Mouse (Mus musculus) embryonic facial prominence, embryonic 13.5 days (tissue): ENCODE results near the gene Gpr82. TPM values are rescaled to one million over a fixed set of nuclear protein-coding genes. Genes with fewer than 3 reads are reported as not detected.

Source experiments
- ATAC-seq: fragments of 200-750 bp; cut with Nextera tagmentation; 2 replicates; pipeline ENCODE4 v1.8.0; 2017; ENCODE audit warnings: low read depth; ENCODE audit not compliant: insufficient number of reproducible peaks, insufficient read depth, low FRiP score, low TSS enrichment
- H3K27ac ChIP-seq: fragments of 300-500 bp; sonication (generic); 2 replicates; pipeline ENCODE4 v1.5.1; 2015; ENCODE audit warnings: moderate library complexity, mild to moderate bottlenecking, inconsistent platforms
- H3K27me3 ChIP-seq: fragments of 300-500 bp; sonication (generic); 2 replicates; pipeline ENCODE4 v1.6.1; 2015; ENCODE audit warnings: mild to moderate bottlenecking, inconsistent platforms
- H3K36me3 ChIP-seq: fragments of 300-500 bp; sonication (generic); 2 replicates; pipeline ENCODE4 v1.6.1; 2015; ENCODE audit warnings: mild to moderate bottlenecking, inconsistent platforms
- H3K4me1 ChIP-seq: fragments of 300-500 bp; sonication (generic); 2 replicates; pipeline ENCODE4 v1.6.1; 2015; ENCODE audit warnings: inconsistent platforms
- H3K4me2 ChIP-seq: fragments of 300-500 bp; sonication (generic); 2 replicates; pipeline ENCODE4 v1.6.1; 2015; ENCODE audit warnings: moderate library complexity, mild to moderate bottlenecking, inconsistent platforms
- H3K4me3 ChIP-seq: fragments of 300-500 bp; sonication (generic); 2 replicates; pipeline ENCODE4 v1.5.1; 2015; ENCODE audit warnings: mild to moderate bottlenecking, inconsistent platforms
- H3K9ac ChIP-seq: fragments of 300-500 bp; sonication (generic); 2 replicates; pipeline ENCODE4 v1.6.1; 2015; ENCODE audit warnings: mild to moderate bottlenecking, inconsistent platforms
- H3K9me3 ChIP-seq: fragments of 300-500 bp; sonication (generic); 2 replicates; pipeline ENCODE4 v1.6.1; 2016; ENCODE audit warnings: inconsistent platforms
- WGBS: fragments of 180-500 bp; shearing (Covaris S2); methylation state at CpG from one replicate; pipeline ENCODE4 v1.1.7; 2015; ENCODE audit warnings: mixed read lengths; 5-methylcytosine and 5-hydroxymethylcytosine counted together
- polyA plus RNA-seq: library from polyadenylated mRNA; unstranded; fragments of >200 nt; fragmentation: Nextera tagmentation; extraction: Ambion mirVana; gene quantifications from 2 replicates; pipeline ENCODE4 v1.2.1, GENCODE M21; 2015

Gene Gpr82
- polyA plus RNA-seq, 1 experiment from 2014 or later: 0.73 TPM

DNA sequence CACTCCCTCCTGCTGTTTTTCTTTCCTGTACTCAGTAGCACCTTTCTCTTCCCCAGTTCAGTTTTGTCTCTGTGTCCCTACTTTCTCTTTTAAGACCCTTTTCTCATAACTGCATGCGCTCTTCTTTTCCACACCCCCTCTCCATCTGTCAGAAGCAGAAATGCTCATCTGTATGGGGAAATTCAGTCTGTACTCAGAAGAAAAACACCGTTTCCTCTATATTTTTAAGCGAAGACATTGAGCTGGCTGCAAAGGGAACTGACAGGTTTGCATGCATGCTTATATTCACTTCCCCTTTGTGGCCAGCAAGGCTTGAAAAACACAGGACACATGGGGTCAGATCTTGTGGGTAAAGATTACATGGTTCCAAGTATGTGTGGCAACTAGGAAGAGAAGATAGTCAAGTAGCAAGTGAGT lies 6.2 kb upstream of the Gpr82 start:
- no peaks in the 10 kb centered on the region for H3K4me1 ChIP-seq
- H3K4me2 ChIP-seq: no peak overlapping the region
- H3K9ac ChIP-seq: no peak overlapping the region
- WGBS: 79% methylated on average over 3 of the region's 3 CpGs
- no peaks in the 10 kb centered on the region for H3K27me3 ChIP-seq
- H3K4me3 ChIP-seq: no peak overlapping the region
- ATAC-seq: no peak
- no peak overlapping the region for H3K27ac ChIP-seq
- H3K36me3 ChIP-seq: no peaks in the 10 kb centered on the region
- no peaks in the 10 kb centered on the region for H3K9me3 ChIP-seq

DNA sequence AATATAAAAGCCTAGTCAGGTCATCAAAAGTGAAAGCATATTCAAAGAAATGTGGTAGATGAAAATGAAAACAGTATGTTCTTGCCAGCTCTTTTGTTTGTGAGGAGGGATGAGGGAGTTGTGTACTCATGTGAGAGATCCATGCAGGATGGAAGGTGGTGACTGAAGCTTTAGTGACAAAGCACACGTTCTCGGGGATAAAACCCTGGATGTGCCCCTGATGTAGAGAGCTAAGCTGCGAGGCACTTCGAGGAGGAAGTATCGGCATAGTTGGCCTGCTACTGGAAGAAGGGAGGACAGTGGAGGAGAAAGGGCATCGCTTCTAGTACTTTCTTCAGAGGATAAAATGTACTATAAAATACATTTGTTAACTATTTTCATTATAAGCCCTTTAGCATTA lies 5.3 kb upstream of the Gpr82 start:
- Histone ChIP-seq H3K4me1 (no peaks in the 10 kb centered on the region), H3K27ac (no peak overlapping the region), H3K9ac (no peak overlapping the region), H3K27me3 (no peaks in the 10 kb centered on the region), H3K36me3 (no peaks in the 10 kb centered on the region), H3K4me3 (no peak overlapping the region), H3K4me2 (no peak overlapping the region), H3K9me3 (no peaks in the 10 kb centered on the region)
- WGBS: 69% methylated on average over 6 of the region's 6 CpGs
- ATAC-seq: no peak

DNA sequence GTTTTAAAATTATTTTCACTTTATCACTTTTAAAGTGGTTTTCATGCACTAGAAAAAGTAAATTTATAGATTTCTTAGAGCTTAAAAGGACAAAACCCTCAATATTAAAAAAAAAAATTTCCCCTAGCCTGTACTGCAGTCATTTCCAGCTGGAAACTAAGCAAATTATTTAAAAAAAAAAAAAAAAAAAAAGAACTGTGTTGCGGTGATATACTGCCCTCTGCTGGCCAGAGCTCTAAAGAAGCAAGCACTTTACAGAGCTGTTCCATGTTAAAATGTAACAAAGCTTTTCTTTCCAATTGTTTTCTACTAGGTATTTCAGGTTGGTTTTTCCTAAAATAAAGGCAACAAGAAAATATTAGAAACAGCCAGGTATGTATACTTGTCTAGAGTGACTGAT lies 4.4 kb upstream of the Gpr82 start:
- no peak overlapping the region for H3K27ac ChIP-seq
- ATAC-seq: no peak
- no peak overlapping the region for H3K4me3 ChIP-seq
- WGBS: 4% methylated on average over 1 of the region's 1 CpGs
- no peaks in the 10 kb centered on the region for H3K4me1 ChIP-seq
- H3K27me3 ChIP-seq: no peaks in the 10 kb centered on the region
- no peak overlapping the region for H3K4me2 ChIP-seq
- no peak overlapping the region for H3K9ac ChIP-seq
- no peaks in the 10 kb centered on the region for H3K36me3 ChIP-seq
- H3K9me3 ChIP-seq: no peaks in the 10 kb centered on the region

DNA sequence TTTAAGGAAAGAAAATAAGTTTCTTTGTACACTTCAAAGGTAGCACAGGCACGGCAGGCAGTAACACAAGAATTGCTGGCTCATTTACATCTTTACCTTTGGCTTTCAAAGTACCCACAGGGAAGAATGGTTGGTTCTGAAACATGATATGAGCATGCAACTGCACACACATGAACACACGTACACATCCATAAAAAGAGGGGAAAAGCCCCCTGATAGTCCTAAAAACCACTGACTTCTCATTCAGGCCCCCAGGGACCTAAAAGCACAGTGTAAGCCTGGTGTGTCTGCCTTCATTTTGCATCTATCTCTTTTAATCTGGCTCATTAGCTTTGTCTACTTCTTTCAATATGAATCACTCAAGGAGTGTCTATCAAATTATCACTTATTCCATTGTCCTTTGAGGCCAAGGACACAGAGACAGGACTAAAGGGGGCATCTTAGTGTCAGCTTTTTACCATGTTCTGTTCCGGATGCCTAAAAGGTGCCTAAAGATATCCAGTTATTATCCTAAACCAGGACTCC lies 2.5 kb upstream of the Gpr82 start:
- H3K4me1 ChIP-seq: no peaks in the 10 kb centered on the region
- H3K9ac ChIP-seq: no peak overlapping the region
- H3K27me3 ChIP-seq: no peaks in the 10 kb centered on the region
- no peak for ATAC-seq
- no peaks in the 10 kb centered on the region for H3K9me3 ChIP-seq
- no peak overlapping the region for H3K27ac ChIP-seq
- H3K4me3 ChIP-seq: no peak overlapping the region
- H3K4me2 ChIP-seq: no peak overlapping the region
- WGBS: 65% methylated on average over 3 of the region's 3 CpGs
- H3K36me3 ChIP-seq: no peaks in the 10 kb centered on the region

DNA sequence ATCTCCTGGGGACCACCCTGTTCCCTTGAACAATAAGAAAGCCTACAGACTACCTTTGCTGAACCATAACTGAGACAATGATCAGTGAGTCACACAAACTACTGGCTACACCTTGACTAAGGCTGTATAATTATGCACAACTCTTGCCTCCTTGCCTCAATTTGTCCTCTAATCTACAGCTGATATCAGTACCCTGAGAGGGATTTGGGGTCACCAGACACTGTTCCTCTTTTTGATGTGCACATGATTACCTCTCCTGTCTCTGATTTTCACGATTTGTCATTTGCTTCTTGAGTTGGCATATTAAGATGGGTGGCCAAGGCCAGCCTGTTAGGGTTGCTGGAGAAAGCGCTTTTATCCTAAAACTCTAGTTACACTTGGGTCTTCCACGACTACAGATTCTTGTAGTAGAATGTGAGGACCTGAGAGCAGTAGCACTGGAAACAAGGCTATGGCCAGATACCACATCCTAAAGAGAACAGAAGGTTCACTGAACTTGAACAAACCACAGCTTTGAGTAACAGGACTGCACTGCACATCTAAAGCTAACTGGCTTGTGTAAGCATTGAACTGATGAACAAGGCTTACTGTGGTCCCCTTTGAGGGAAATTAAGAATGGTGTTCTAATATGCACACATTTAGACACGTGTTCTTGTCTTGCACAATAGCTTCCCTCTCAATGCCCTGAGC lies 1.8 kb upstream of the Gpr82 start:
- 72% methylated on average over 4 of the region's 4 CpGs for WGBS
- H3K9me3 ChIP-seq: no peaks in the 10 kb centered on the region
- H3K4me3 ChIP-seq: no peak overlapping the region
- H3K4me2 ChIP-seq: no peak overlapping the region
- H3K4me1 ChIP-seq: no peaks in the 10 kb centered on the region
- no peak overlapping the region for H3K27ac ChIP-seq
- no peaks in the 10 kb centered on the region for H3K36me3 ChIP-seq
- no peak for ATAC-seq
- H3K27me3 ChIP-seq: no peaks in the 10 kb centered on the region
- no peak overlapping the region for H3K9ac ChIP-seq

DNA sequence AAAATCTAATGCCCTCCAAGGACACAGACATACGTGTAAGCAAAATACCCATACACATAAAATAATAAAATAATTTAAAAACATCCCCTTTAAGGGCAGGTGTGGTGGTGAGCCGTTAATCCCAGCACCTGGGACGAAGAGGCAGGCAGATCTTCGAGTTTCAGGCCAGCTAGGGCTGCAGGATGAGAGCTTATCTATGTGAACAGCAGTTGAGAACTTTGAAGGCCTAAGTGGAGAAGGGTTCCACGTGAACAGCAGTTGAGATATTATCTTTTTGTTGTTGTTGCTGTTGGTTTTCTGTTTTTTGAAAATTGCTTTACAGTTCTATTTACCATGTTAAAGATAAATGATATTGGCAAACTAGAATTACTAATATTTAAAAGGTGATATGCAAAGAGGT lies 7.7 kb downstream of the Gpr82 start:
- H3K27ac ChIP-seq: no peak overlapping the region

DNA sequence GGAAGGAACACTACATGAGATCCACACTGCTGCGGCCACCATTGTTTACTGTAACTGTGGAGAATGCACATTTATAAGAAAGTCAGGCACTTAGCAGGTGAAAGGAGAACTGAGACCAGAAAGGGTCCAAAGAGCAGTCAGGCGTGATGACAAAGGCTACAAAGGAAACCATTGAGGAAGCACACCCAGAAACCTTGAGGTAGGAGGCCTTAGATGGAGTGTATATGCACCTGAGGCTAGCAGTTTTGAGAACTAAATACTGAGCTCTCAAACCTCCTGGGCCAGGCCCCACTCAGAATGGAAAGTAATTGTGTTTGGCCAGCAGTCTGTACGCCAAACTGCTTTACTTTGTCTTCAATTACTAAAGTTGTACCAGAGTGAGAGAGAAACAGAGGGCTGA lies 9.2 kb downstream of the Gpr82 start:
- Histone ChIP-seq H3K36me3 (no peaks in the 10 kb centered on the region), H3K4me1 (no peaks in the 10 kb centered on the region), H3K4me3 (no peak overlapping the region), H3K27me3 (no peaks in the 10 kb centered on the region), H3K9me3 (no peaks in the 10 kb centered on the region), H3K4me2 (no peak overlapping the region), H3K27ac (no peak overlapping the region), H3K9ac (no peak overlapping the region)
- WGBS: 77% methylated on average over 3 of the region's 3 CpGs
- ATAC-seq: no peak

More for the DNA sequence above, 7.7 kb downstream of the Gpr82 start:
- WGBS: 76% methylated on average over 5 of the region's 5 CpGs
- Histone ChIP-seq H3K4me1 (no peaks in the 10 kb centered on the region), H3K4me2 (no peak overlapping the region), H3K36me3 (no peaks in the 10 kb centered on the region), H3K9me3 (no peaks in the 10 kb centered on the region), H3K27me3 (no peaks in the 10 kb centered on the region), H3K4me3 (no peak overlapping the region), H3K9ac (no peak overlapping the region)
- ATAC-seq: no peak

DNA sequence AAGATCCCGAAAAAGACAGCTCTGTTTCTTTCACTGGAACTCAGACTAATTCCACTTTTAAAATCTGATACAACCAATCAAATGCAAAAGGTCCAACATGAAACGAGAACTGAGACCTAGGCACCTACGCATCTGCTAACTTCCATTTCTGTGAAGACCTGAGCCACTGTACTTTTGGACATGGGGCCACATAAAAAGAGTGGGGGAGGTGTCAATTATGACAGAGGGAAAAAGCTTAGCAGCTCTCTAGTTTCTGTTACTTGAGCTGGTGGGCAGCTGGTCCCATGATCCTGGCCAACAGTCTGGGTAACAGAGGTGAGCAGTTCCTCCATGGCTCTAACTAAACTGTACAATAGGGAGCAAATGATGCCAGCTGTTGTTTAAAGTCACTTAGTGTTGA lies 11.8 kb downstream of the Gpr82 start:
- Histone ChIP-seq H3K36me3 (no peaks in the 10 kb centered on the region), H3K4me1 (no peaks in the 10 kb centered on the region), H3K4me3 (no peak overlapping the region), H3K27ac (no peak overlapping the region), H3K4me2 (no peak overlapping the region), H3K27me3 (no peaks in the 10 kb centered on the region), H3K9ac (no peak overlapping the region), H3K9me3 (no peaks in the 10 kb centered on the region)
- WGBS: 84% methylated on average over 3 of the region's 3 CpGs
- ATAC-seq: no peak

DNA sequence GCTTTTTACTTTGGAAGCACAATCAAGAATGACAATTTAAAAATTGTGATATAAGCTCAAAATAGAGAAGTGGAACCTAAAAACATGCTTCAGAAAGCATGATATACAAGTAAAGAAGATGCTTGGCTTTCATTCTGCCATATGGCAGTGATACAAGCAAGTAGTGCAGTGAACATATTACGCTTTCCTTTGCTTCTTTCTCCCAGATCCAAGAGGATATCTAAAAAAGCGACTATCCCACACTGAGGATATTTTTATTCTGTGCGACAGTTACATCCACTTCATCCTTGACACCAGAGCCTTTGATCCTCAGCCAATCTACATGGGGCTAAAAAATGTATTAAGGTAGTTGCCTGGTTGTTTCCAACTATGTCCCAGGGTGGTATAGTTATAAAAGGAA lies 20.6 kb downstream of the Gpr82 start:
- ATAC-seq: no peak
- H3K4me3 ChIP-seq: no peak overlapping the region
- WGBS: 86% methylated on average over 3 of the region's 3 CpGs

DNA sequence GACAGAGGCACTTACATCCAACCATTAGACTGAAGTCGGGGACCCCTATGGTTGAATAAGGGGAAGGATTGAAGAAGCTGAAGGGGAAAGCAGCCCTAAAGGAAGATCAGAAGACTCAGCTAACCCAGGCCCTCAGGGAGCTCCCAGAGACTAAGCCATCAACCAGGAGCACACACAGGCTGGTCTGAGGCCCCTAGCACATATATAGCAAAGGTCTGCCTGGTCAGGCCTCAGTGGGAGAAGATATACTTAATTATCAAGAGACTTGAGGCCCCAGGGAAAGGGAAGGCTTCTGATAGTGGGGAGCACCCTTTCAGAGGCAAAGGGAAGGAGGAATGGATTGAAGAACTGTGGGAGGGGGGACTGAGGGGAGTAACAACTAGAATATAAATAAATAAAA lies 25.4 kb downstream of the Gpr82 start:
- H3K4me1 ChIP-seq: no peaks in the 10 kb centered on the region
- no peak overlapping the region for H3K4me2 ChIP-seq
- H3K27ac ChIP-seq: no peak overlapping the region
- H3K36me3 ChIP-seq: no peaks in the 10 kb centered on the region
- no peak for ATAC-seq
- no peak overlapping the region for H3K9ac ChIP-seq
- H3K27me3 ChIP-seq: no peaks in the 10 kb centered on the region; the same call in 1 of the 2 replicates
- H3K4me3 ChIP-seq: no peak overlapping the region
- H3K9me3 ChIP-seq: no peaks in the 10 kb centered on the region
- WGBS: 90% methylated on average over 1 of the region's 1 CpGs

More for the DNA sequence above, 20.6 kb downstream of the Gpr82 start:
- Histone ChIP-seq H3K27me3 (no peaks in the 10 kb centered on the region; the same call in 1 of the 2 replicates), H3K4me1 (no peaks in the 10 kb centered on the region), H3K27ac (no peak overlapping the region), H3K9me3 (no peaks in the 10 kb centered on the region), H3K4me2 (no peak overlapping the region), H3K36me3 (no peaks in the 10 kb centered on the region), H3K9ac (no peak overlapping the region)

DNA sequence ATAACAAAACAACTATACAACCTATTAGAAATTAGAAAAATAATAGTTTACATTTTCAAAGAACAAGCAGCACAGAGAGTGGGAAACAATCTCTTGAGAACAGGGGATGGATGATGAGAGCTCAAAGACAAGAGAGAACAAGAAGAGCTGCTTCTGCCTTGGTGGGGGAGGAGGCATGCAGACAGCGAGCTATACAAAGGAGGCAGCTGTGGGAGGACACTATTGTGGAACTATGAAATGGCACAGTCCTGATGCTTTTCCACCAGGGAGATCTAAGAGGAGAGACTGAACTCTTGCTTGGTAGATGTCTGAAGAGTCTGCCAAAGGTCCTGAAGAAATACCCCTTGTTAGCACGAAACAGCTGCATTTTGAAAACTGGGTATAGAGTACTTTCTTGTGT lies 27.2 kb downstream of the Gpr82 start:
- no peak for ATAC-seq
- H3K27me3 ChIP-seq: no peaks in the 10 kb centered on the region
- H3K27ac ChIP-seq: no peak overlapping the region
- H3K9me3 ChIP-seq: no peaks in the 10 kb centered on the region
- no peak overlapping the region for H3K4me2 ChIP-seq
- H3K36me3 ChIP-seq: no peaks in the 10 kb centered on the region
- no peaks in the 10 kb centered on the region for H3K4me1 ChIP-seq
- no peak overlapping the region for H3K4me3 ChIP-seq
- WGBS: 78% methylated on average over 2 of the region's 2 CpGs
- no peak overlapping the region for H3K9ac ChIP-seq

DNA sequence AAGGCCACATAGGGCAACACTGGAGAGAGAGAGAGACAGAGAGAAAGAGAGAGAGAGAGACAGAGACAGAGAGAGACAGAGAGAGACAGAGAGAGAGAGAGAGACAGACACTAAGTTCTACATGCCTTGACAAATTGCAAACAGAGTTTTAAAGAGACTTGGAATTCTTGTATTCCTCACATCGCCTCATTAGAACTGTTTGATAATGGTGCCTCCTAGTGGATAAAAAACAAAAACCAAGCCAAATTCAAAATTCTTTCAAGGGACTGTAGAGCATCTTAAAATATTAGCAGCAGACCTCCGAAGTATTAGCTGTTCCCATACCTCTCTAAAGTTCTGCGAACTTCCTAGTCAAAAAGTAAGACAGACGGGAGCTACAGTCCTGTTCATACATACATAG lies 30.7 kb downstream of the Gpr82 start:
- H3K36me3 ChIP-seq: no peaks in the 10 kb centered on the region
- no peak overlapping the region for H3K4me3 ChIP-seq
- no peak for ATAC-seq
- H3K27me3 ChIP-seq: no peaks in the 10 kb centered on the region; the same call in 1 of the 2 replicates
- H3K4me2 ChIP-seq: no peak overlapping the region
- no peak overlapping the region for H3K27ac ChIP-seq
- H3K4me1 ChIP-seq: no peaks in the 10 kb centered on the region
- H3K9me3 ChIP-seq: no peaks in the 10 kb centered on the region
- H3K9ac ChIP-seq: no peak overlapping the region
- 81% methylated on average over 4 of the region's 4 CpGs for WGBS
